Comparison of ENCODE assay signal across 18 mouse cellular contexts in genomic region chr8:87848836-87849235, GRCm38 (mm10).
"Had no signal": no experiment of that assay in that cellular context is flagged by ENCODE, and none has a peak within 500 bp of the region (broad histone marks: within the 10 kb centered on the region; RNA-seq: fewer than 3 reads in every experiment).

No protein-coding gene starts in this region.

- DNase-seq: liver, postnatal 0 days; lung, adult 2 months; lung, postnatal 14 days; lung, postnatal 36 days; right cerebral cortex, postnatal 14 days; thymus, adult 2 months; thymus, postnatal 25 days; thymus, postnatal 4 days had no signal

- H3K27me3 ChIP-seq: lung, embryonic 15.5 days; megakaryocyte, embryonic 14.5 days; midbrain, embryonic 13.5 days; midbrain, embryonic 15.5 days; neural tube, embryonic 13.5 days; stomach, embryonic 15.5 days had no signal

- H3K4me2 ChIP-seq: lung, embryonic 15.5 days; midbrain, embryonic 11.5 days; midbrain, embryonic 13.5 days; midbrain, embryonic 15.5 days; neural tube, embryonic 13.5 days; stomach, embryonic 15.5 days had no signal

- H3K4me3 ChIP-seq: lung, embryonic 15.5 days; megakaryocyte, embryonic 14.5 days; midbrain, embryonic 13.5 days; midbrain, embryonic 15.5 days; neural tube, embryonic 13.5 days; stomach, embryonic 15.5 days had no signal

- H3K9me3 ChIP-seq: lung, embryonic 15.5 days; megakaryocyte, embryonic 14.5 days; midbrain, embryonic 13.5 days; midbrain, embryonic 15.5 days; neural tube, embryonic 13.5 days; stomach, embryonic 15.5 days had no signal

- H3K27ac ChIP-seq: lung, embryonic 15.5 days; macrophage; stomach, postnatal 0 days had no signal

- H3K4me1 ChIP-seq: lung, embryonic 15.5 days; megakaryocyte, embryonic 14.5 days had no signal

- ATAC-seq: liver, postnatal 0 days; lung, postnatal 0 days; midbrain, embryonic 13.5 days; midbrain, embryonic 15.5 days had no signal

- H3K9ac ChIP-seq: liver, postnatal 0 days; lung, embryonic 15.5 days; midbrain, embryonic 13.5 days; midbrain, embryonic 15.5 days; neural tube, embryonic 13.5 days; stomach, embryonic 15.5 days had no signal

- H3K36me3 ChIP-seq: lung, embryonic 15.5 days; midbrain, embryonic 15.5 days; stomach, embryonic 15.5 days had no signal
